Mouse (Mus musculus): ENCODE measurements around the gene Otop2. TPM values are rescaled to one million over a fixed set of nuclear protein-coding genes. Genes with fewer than 3 reads are reported as not detected.

Otop2 gene
- polyA plus RNA-seq, 1 experiment from 2014 or later: not detected

GRCm38 (mm10) chr11:115323354-115323753 lies 16.4 kb downstream of the Otop2 start:
- Histone ChIP-seq H3K4me3 (ENCODE audit: low read depth, low read length) (no peak overlapping the region), H3K36me3 (replicated peaks; ENCODE audit: insufficient read depth, low read length) (no peaks in the 10 kb centered on the region), H3K27ac (ENCODE audit: low read depth) (no peak overlapping the region), H3K27me3 (ENCODE audit: insufficient read depth, low read length) (peaks cover 64% of the 10 kb centered on the region), H3K4me2 (ENCODE audit: low read depth, low read length) (no peak overlapping the region), H3K4me1 (ENCODE audit: insufficient read depth) (peaks cover 4% of the 10 kb centered on the region; the same call in 1 of the 2 replicates), H3K9me3 (ENCODE audit: low read length) (no peaks in the 10 kb centered on the region), H3K9ac (replicated peaks) (no peak overlapping the region)
- ATAC-seq: no peak
- TF ChIP-seq CTCF (IDR thresholded peaks at IDR 0.05; ENCODE audit: low read depth) (no peak), EP300 (IDR thresholded peaks at IDR 0.05; ENCODE audit: low read depth) (no peak)
- WGBS (ENCODE audit: insufficient replicate concordance): 20% methylated on average over 32 of the region's 32 CpGs
- no peak for DNase-seq

DNA sequence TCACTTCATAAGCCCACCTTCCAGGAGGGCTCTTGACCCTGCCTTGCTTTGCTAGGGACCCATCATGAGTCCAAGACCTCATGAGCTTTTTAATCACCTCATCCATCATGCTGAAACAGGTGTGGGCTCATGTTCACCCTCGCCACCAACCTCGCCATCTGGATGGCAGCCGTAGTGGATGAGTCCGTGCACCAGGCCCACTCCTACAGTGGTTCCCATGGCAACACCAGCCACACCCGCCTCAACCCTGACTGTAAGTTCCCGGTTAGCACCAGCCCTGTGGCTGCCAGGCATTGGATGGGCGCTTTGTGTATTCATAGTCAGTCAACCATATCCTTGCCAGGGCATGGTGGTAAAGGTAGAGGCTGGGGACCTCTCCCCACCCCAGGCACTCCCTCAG lies 19.8 kb downstream of the Otop2 start:
- DNase-seq: no peak
- 67% methylated on average over 7 of the region's 7 CpGs for WGBS (ENCODE audit: insufficient replicate concordance)
- TF ChIP-seq CTCF (IDR thresholded peaks at IDR 0.05; ENCODE audit: low read depth) (no peak), EP300 (IDR thresholded peaks at IDR 0.05; ENCODE audit: low read depth) (no peak)
- Histone ChIP-seq H3K4me3 (ENCODE audit: low read depth, low read length) (no peak overlapping the region), H3K9me3 (ENCODE audit: low read length) (no peaks in the 10 kb centered on the region), H3K36me3 (replicated peaks; ENCODE audit: insufficient read depth, low read length) (no peaks in the 10 kb centered on the region), H3K27me3 (ENCODE audit: insufficient read depth, low read length) (peaks cover 30% of the 10 kb centered on the region), H3K9ac (replicated peaks) (no peak overlapping the region), H3K4me2 (ENCODE audit: low read depth, low read length) (no peak overlapping the region), H3K4me1 (ENCODE audit: insufficient read depth) (0 out of 2 replicates have a peak, but pooled peaks cover 3% of the 10 kb centered on the region), H3K27ac (ENCODE audit: low read depth) (no peak overlapping the region)
- ATAC-seq: no peak

DNA sequence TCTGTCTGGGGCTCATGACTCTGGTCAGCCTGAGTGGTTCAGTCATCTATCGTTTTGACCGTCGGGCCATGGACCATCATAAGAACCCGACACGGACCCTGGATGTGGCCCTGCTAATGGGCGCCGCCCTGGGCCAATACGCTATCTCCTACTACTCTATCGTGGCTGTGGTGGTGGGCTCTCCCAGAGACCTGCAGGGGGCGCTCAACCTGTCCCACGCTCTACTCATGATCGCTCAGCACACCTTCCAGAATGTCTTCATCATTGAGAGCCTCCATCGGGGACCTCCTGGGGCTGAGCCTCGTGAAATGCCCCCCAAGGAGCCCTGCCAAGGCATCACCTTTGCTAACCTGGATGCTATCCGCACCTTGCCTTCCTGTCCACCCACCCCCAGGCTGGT lies 22.4 kb downstream of the Otop2 start:
- Histone ChIP-seq H3K9ac (replicated peaks) (no peak overlapping the region), H3K27me3 (ENCODE audit: insufficient read depth, low read length) (peaks cover 21% of the 10 kb centered on the region), H3K4me1 (ENCODE audit: insufficient read depth) (no peaks in the 10 kb centered on the region), H3K4me2 (ENCODE audit: low read depth, low read length) (no peak overlapping the region), H3K27ac (ENCODE audit: low read depth) (no peak overlapping the region), H3K36me3 (replicated peaks; ENCODE audit: insufficient read depth, low read length) (no peaks in the 10 kb centered on the region), H3K9me3 (ENCODE audit: low read length) (no peaks in the 10 kb centered on the region), H3K4me3 (ENCODE audit: low read depth, low read length) (no peak overlapping the region)
- ATAC-seq (no peak), DNase-seq (peak; percentile 39)
- 63% methylated on average over 15 of the region's 15 CpGs for WGBS (ENCODE audit: insufficient replicate concordance)
- TF ChIP-seq EP300 (IDR thresholded peaks at IDR 0.05; ENCODE audit: low read depth) (no peak), CTCF (IDR thresholded peaks at IDR 0.05; ENCODE audit: low read depth) (peak; percentile 32; the same call in 1 of the 2 replicates)

DNA sequence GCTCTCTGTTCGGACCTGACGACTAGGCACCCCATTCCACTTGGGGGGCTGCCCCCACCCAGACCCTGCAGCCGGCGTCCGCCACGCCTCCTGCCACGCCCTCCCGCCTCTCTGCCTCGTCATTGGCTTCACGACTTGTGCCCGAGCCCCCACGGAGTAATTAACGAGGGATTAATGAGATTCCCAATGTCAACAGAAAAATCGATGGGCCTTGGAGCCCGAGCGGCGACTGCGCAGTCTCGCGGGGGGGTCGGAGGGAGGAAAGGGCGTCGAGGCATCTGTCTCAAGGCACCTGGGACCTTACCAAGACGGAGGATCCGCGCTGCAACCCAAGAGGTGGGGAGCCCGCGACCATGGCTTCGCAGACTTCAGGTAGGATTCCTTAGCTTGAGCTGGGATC lies 27.6 kb downstream of the Otop2 start, which contains the start of gene Otop3:
Otop3 (plus strand) TSS at position 201 of the 400 bp plus-strand sequence.
- TF ChIP-seq EP300 (IDR thresholded peaks at IDR 0.05; ENCODE audit: low read depth) (no peak), CTCF (IDR thresholded peaks at IDR 0.05; ENCODE audit: low read depth) (no peak)
- peak within 1 kb of the TSS; percentile 29 for H3K4me2 ChIP-seq (ENCODE audit: low read depth, low read length)

GRCm38 (mm10) chr11:115335223-115335622 lies 28.3 kb downstream of the Otop2 start:
- H3K27me3 ChIP-seq (ENCODE audit: insufficient read depth, low read length): peaks cover 50% of the 10 kb centered on the region

More for the DNA sequence above, 27.6 kb downstream of the Otop2 start, which contains the start of gene Otop3:
- H3K27ac ChIP-seq (ENCODE audit: low read depth): no peak within 1 kb of the TSS
- H3K4me1 ChIP-seq (ENCODE audit: insufficient read depth): no peaks in the 10 kb centered on the region
- no peak for DNase-seq
- peaks cover 48% of the 10 kb centered on the region for H3K27me3 ChIP-seq (ENCODE audit: insufficient read depth, low read length)
- no peak for ATAC-seq
- H3K9ac ChIP-seq (replicated peaks): no peak within 1 kb of the TSS
- H3K4me3 ChIP-seq (ENCODE audit: low read depth, low read length): peak within 1 kb of the TSS; percentile 9; the same call in 1 of the 2 replicates
- WGBS (ENCODE audit: insufficient replicate concordance): 4% methylated on average over 29 of the region's 29 CpGs
- H3K36me3 ChIP-seq (replicated peaks; ENCODE audit: insufficient read depth, low read length): no peaks in the 10 kb centered on the region
- no peaks in the 10 kb centered on the region for H3K9me3 ChIP-seq (ENCODE audit: low read length)

GRCm38 (mm10) chr11:115336115-115336514 lies 29.2 kb downstream of the Otop2 start:
- DNase-seq (no peak), ATAC-seq (no peak)
- H3K36me3 ChIP-seq (replicated peaks; ENCODE audit: insufficient read depth, low read length): no peaks in the 10 kb centered on the region
- no peak overlapping the region for H3K27ac ChIP-seq (ENCODE audit: low read depth)
- H3K9me3 ChIP-seq (ENCODE audit: low read length): no peaks in the 10 kb centered on the region
- no peak overlapping the region for H3K9ac ChIP-seq (replicated peaks)
- H3K4me2 ChIP-seq (ENCODE audit: low read depth, low read length): no peak overlapping the region
- peaks cover 50% of the 10 kb centered on the region for H3K27me3 ChIP-seq (ENCODE audit: insufficient read depth, low read length)
- WGBS (ENCODE audit: insufficient replicate concordance): 21% methylated on average over 6 of the region's 6 CpGs
- H3K4me3 ChIP-seq (ENCODE audit: low read depth, low read length): no peak overlapping the region
- TF ChIP-seq CTCF (IDR thresholded peaks at IDR 0.05; ENCODE audit: low read depth): no peak
- TF ChIP-seq EP300 (IDR thresholded peaks at IDR 0.05; ENCODE audit: low read depth): no peak
- no peaks in the 10 kb centered on the region for H3K4me1 ChIP-seq (ENCODE audit: insufficient read depth)

More at GRCm38 (mm10) chr11:115335223-115335622, 28.3 kb downstream of the Otop2 start:
- no peak overlapping the region for H3K4me3 ChIP-seq (ENCODE audit: low read depth, low read length)
- WGBS (ENCODE audit: insufficient replicate concordance): 50% methylated on average over 12 of the region's 12 CpGs
- no peaks in the 10 kb centered on the region for H3K9me3 ChIP-seq (ENCODE audit: low read length)
- no peak overlapping the region for H3K27ac ChIP-seq (ENCODE audit: low read depth)
- no peak overlapping the region for H3K4me2 ChIP-seq (ENCODE audit: low read depth, low read length)
- DNase-seq (no peak), ATAC-seq (no peak)
- TF ChIP-seq EP300 (IDR thresholded peaks at IDR 0.05; ENCODE audit: low read depth) (no peak), CTCF (IDR thresholded peaks at IDR 0.05; ENCODE audit: low read depth) (no peak)
- H3K4me1 ChIP-seq (ENCODE audit: insufficient read depth): no peaks in the 10 kb centered on the region
- H3K9ac ChIP-seq (replicated peaks): no peak overlapping the region
- H3K36me3 ChIP-seq (replicated peaks; ENCODE audit: insufficient read depth, low read length): no peaks in the 10 kb centered on the region
